8 mouse cellular contexts compared by ENCODE assay signal in genomic region chr1:160351146-160351879, GRCm38 (mm10).
DNase-seq lines count a peak whose midpoint lies in the region; ATAC-seq lines count a peak whose summit lies in the region.

No protein-coding gene starts in this region.

- no peak for ATAC-seq in heart, embryonic 13.5 days (ENCODE audit: extremely low read depth, insufficient number of reproducible peaks, low FRiP score, low TSS enrichment)
- ATAC-seq in forebrain, embryonic 11.5 days (replicated peaks; ENCODE audit: low FRiP score): peak; percentile 28
- peak; percentile 50 for ATAC-seq in neural tube, embryonic 14.5 days (ENCODE audit: low read depth)

- H3K27me3 ChIP-seq in heart, embryonic 13.5 days (replicated peaks): no peaks in the 10 kb centered on the region
- no peaks in the 10 kb centered on the region for H3K27me3 ChIP-seq in forebrain, embryonic 11.5 days (ENCODE audit: control insufficient read depth, insufficient read depth, low read length)
- no peaks in the 10 kb centered on the region for H3K27me3 ChIP-seq in neural tube, embryonic 14.5 days (ENCODE audit: control insufficient read depth, insufficient read depth, low read length)

- peak overlapping the region; percentile 53 for H3K4me3 ChIP-seq in heart, embryonic 13.5 days
- H3K4me3 ChIP-seq in forebrain, embryonic 11.5 days (ENCODE audit: low read depth, low read length): peak overlapping the region; percentile 24
- H3K4me3 ChIP-seq in neural tube, embryonic 14.5 days (ENCODE audit: low read depth, low read length): peak overlapping the region; percentile 54

- no peak for DNase-seq in heart, postnatal 4 days
- DNase-seq in brain, adult 2 months (ENCODE audit: low read depth, low spot score): peak; percentile 61
- DNase-seq in forebrain, embryonic 11.5 days (ENCODE audit: low spot score): peak; percentile 48
- DNase-seq in left cerebral cortex, postnatal 36 days (ENCODE audit: low spot score in 2 of 2): peak; percentile 29 to 32
- no peak for DNase-seq in adrenal gland, postnatal 25 days
- no peak for DNase-seq in thymus, postnatal 36 days

- H3K9me3 ChIP-seq in heart, embryonic 13.5 days: no peaks in the 10 kb centered on the region
- no peaks in the 10 kb centered on the region for H3K9me3 ChIP-seq in forebrain, embryonic 11.5 days (ENCODE audit: control insufficient read depth, low read length)
- no peaks in the 10 kb centered on the region for H3K9me3 ChIP-seq in neural tube, embryonic 14.5 days (ENCODE audit: control insufficient read depth, low read length)

- intact Hi-C loops in left cerebral cortex, postnatal 36 days (cut with DNase I): no loop called here

- H3K4me1 ChIP-seq in heart, embryonic 13.5 days: peaks cover 16% of the 10 kb centered on the region
- H3K4me1 ChIP-seq in forebrain, embryonic 11.5 days (replicated peaks; ENCODE audit: control insufficient read depth, insufficient read depth, low read length): peaks cover 2% of the 10 kb centered on the region; the same call in 1 of the 2 replicates
- peaks cover 15% of the 10 kb centered on the region; the same call in 1 of the 2 replicates for H3K4me1 ChIP-seq in neural tube, embryonic 14.5 days (ENCODE audit: control insufficient read depth, insufficient read depth, low read length)

- 23% methylated on average over 13 of the region's 13 CpGs for WGBS in heart, embryonic 13.5 days
- WGBS in forebrain, embryonic 11.5 days: 24% methylated on average over 12 of the region's 13 CpGs
- WGBS in neural tube, embryonic 14.5 days: 8% methylated on average over 13 of the region's 13 CpGs

- no peaks in the 10 kb centered on the region for H3K36me3 ChIP-seq in heart, embryonic 13.5 days
- H3K36me3 ChIP-seq in forebrain, embryonic 11.5 days (ENCODE audit: control insufficient read depth, insufficient read depth, low read length): no peaks in the 10 kb centered on the region
- no peaks in the 10 kb centered on the region for H3K36me3 ChIP-seq in neural tube, embryonic 14.5 days (ENCODE audit: control insufficient read depth, insufficient read depth, low read length)

- H3K4me2 ChIP-seq in heart, embryonic 13.5 days: peak overlapping the region; percentile 78
- H3K4me2 ChIP-seq in forebrain, embryonic 11.5 days (ENCODE audit: low read depth, low read length, severe bottlenecking): peak overlapping the region; percentile 54
- peak overlapping the region; percentile 81 for H3K4me2 ChIP-seq in neural tube, embryonic 14.5 days (ENCODE audit: low read depth, low read length)

- H3K27ac ChIP-seq in heart, embryonic 13.5 days (replicated peaks): peak overlapping the region; percentile 77
- peak overlapping the region; percentile 42 for H3K27ac ChIP-seq in forebrain, embryonic 11.5 days (ENCODE audit: low read depth, low read length)
- peak overlapping the region; percentile 92 for H3K27ac ChIP-seq in neural tube, embryonic 14.5 days (ENCODE audit: low read depth, low read length)

- peak overlapping the region; percentile 78 for H3K9ac ChIP-seq in heart, embryonic 13.5 days
- H3K9ac ChIP-seq in forebrain, embryonic 11.5 days (ENCODE audit: low read length): peak overlapping the region; percentile 48
- peak overlapping the region; percentile 73 for H3K9ac ChIP-seq in neural tube, embryonic 14.5 days (replicated peaks; ENCODE audit: low read depth, low read length)

Comparison
In these comparisons a context has a peak if more than half of its experiments do, and no peak if none do; other contexts are left out.
1. H3K27ac ChIP-seq: peak in every context shown above with its lines; median percentile 92 in neural tube, embryonic 14.5 days; 77 in heart, embryonic 13.5 days; 42 in forebrain, embryonic 11.5 days.
2. DNase-seq: peak in brain, adult 2 months (single experiment), forebrain, embryonic 11.5 days (single experiment) and left cerebral cortex, postnatal 36 days (2 of 2); none in heart, postnatal 4 days (single experiment), adrenal gland, postnatal 25 days (single experiment) and thymus, postnatal 36 days (0 of 2).
3. Peak in every context shown above with its lines, with median percentiles within 50 percentile points of each other: H3K4me2 ChIP-seq, H3K4me3 ChIP-seq and H3K9ac ChIP-seq.